Mouse (Mus musculus) kidney, embryonic 14.5 days (tissue): ENCODE measurements at regions not wholly inside any gene's neighbourhood (a gene's known extent, or its start where the extent isn't known, plus 50 kb on each side); places are given as distances from the start of the nearest gene placed in this dataset.
"Not testable (repeated sequence)": the region's sequence is repeated elsewhere in the genome, so short reads cannot be mapped to it uniquely, and the experiment has no call there.

Source experiments
- ATAC-seq: fragments of 200-750 bp; cut with Nextera tagmentation; 2 replicates; pipeline ENCODE4 v1.8.0; 2017; ENCODE audit warnings: moderate number of reproducible peaks, mild to moderate bottlenecking, moderate TSS enrichment, moderate library complexity; ENCODE audit not compliant: low FRiP score, low TSS enrichment
- H3K27ac ChIP-seq: fragments of 300-500 bp; sonication (generic); 2 replicates; pipeline ENCODE4 v1.5.1; 2014; ENCODE audit warnings: low read depth, mild to moderate bottlenecking, low read length, moderate library complexity, mixed read lengths
- H3K27me3 ChIP-seq: fragments of 300-500 bp; sonication (generic); 2 replicates; pipeline ENCODE4 v1.6.1; 2014; ENCODE audit warnings: mild to moderate bottlenecking, low read length; ENCODE audit not compliant: control insufficient read depth, insufficient read depth
- H3K36me3 ChIP-seq: fragments of 300-500 bp; sonication (generic); 2 replicates; pipeline ENCODE4 v1.6.1; 2014; ENCODE audit warnings: low read length, mixed read lengths; ENCODE audit not compliant: control insufficient read depth, insufficient read depth
- H3K4me1 ChIP-seq: fragments of 300-500 bp; sonication (generic); 2 replicates; pipeline ENCODE4 v1.6.1; 2014; ENCODE audit warnings: low read length, mixed read lengths; ENCODE audit not compliant: control insufficient read depth, insufficient read depth
- H3K4me2 ChIP-seq: fragments of 300-500 bp; sonication (generic); replicated peaks from 2 replicates; pipeline ENCODE4 v1.6.1; 2014; ENCODE audit warnings: low read depth, mild to moderate bottlenecking, low read length
- H3K4me3 ChIP-seq: fragments of 300-500 bp; sonication (generic); 2 replicates; pipeline ENCODE4 v1.5.1; 2014; ENCODE audit warnings: mild to moderate bottlenecking, low read length
- H3K9ac ChIP-seq: fragments of 300-500 bp; sonication (generic); 2 replicates; pipeline ENCODE4 v1.6.1; 2014; ENCODE audit warnings: low read depth, mild to moderate bottlenecking, low read length, moderate library complexity
- H3K9me3 ChIP-seq: fragments of 300-500 bp; sonication (generic); 2 replicates; pipeline ENCODE4 v1.6.1; 2016; ENCODE audit warnings: low read length; ENCODE audit not compliant: control insufficient read depth
- WGBS: fragments of 180-500 bp; shearing (Covaris S2); extraction: QIAGEN DNeasy Blood & Tissue Kit; methylation state at CpG from one replicate; pipeline ENCODE4 v1.1.7; 2014; 5-methylcytosine and 5-hydroxymethylcytosine counted together

DNA sequence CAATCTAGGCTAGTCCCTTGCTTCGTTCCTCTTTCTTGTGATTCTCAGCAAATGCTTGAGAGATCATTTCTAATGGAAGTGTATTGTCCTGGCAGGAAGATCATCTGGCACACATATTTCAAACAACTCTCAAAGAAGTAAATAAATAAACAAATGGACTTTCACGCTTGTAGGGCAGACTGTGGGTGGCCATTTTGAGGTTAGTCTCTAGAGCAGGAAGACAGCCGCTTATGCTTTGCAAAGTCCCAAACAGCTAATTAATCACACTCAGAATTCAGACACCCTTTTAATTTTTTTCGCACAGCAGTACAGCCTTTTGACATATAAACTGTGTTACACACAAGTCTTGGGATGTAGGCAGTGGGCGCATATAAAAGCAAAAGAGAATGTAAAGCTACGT lies 451.1 kb downstream of the Gm11232 start:
- H3K9ac ChIP-seq: no peak overlapping the region
- H3K36me3 ChIP-seq: no peaks in the 10 kb centered on the region
- no peak overlapping the region for H3K4me3 ChIP-seq
- H3K9me3 ChIP-seq: no peaks in the 10 kb centered on the region
- no peak overlapping the region for H3K27ac ChIP-seq
- no peaks in the 10 kb centered on the region for H3K4me1 ChIP-seq
- H3K27me3 ChIP-seq: no peaks in the 10 kb centered on the region
- no peak overlapping the region for H3K4me2 ChIP-seq
- no peak for ATAC-seq
- 85% methylated on average over 6 of the region's 6 CpGs for WGBS

DNA sequence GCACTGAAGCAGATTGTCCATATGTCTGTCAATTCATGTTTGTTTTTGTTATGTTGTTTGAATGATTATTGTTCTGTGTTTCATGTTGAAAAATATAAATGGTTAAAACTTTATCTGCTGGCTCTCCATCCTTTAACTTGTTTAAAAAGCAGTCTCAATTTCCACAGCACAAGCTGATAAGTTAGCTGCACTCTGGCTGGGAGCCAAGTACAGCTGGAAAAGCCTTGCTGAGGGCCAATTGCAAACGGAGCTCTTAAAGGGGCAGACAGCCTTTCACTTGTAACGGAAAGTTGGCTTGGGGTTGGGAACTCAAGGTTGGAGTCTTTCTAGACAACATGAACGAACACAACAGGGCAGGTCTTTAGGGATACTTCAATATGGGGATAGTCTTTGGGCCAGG lies 462.0 kb downstream of the Gm11232 start:
- not testable (repeated sequence) for ATAC-seq

DNA sequence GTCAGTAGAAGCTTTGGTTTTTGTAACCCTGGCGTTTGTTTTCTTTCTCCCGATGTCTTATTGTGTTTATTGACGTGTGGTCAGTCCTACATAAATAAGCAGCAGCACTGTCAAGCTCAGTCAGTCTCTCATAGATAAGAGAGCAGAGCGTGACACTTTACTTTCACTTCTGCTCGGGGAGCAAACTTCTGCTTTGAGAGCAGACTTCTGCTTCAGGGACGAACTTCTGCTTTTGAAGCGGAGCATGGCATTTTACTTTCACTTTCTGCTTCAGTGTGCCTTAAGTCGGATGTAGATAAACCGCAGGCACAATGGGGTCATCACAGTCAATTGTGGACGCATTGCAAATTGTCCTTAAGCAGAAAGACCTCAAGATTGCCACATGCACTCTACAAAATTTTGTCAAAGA lies 466.0 kb downstream of the Gm11232 start:
- WGBS: 83% methylated on average over 10 of the region's 10 CpGs

More for the DNA sequence above, 462.0 kb downstream of the Gm11232 start:
- not testable (repeated sequence) for H3K4me3 ChIP-seq, H3K27ac ChIP-seq, H3K4me1 ChIP-seq, H3K27me3 ChIP-seq, H3K9ac ChIP-seq, H3K36me3 ChIP-seq, H3K4me2 ChIP-seq, H3K9me3 ChIP-seq
- whole genome bisulfite sequencing: 75% methylated on average over 3 of the region's 3 CpGs

GRCm38 (mm10) chr4:71291111-71291740 lies 466.5 kb downstream of the Gm11232 start:
- not testable (repeated sequence) for ATAC-seq, H3K9me3 ChIP-seq, H3K27me3 ChIP-seq, H3K4me3 ChIP-seq, H3K36me3 ChIP-seq, H3K27ac ChIP-seq, H3K4me2 ChIP-seq, H3K9ac ChIP-seq, H3K4me1 ChIP-seq
- WGBS: 92% methylated on average over 22 of the region's 22 CpGs

More for the DNA sequence above, 466.0 kb downstream of the Gm11232 start:
- Histone ChIP-seq H3K4me3 (no peak overlapping the region), H3K4me1 (no peaks in the 10 kb centered on the region), H3K4me2 (no peak overlapping the region), H3K27me3 (no peaks in the 10 kb centered on the region), H3K27ac (no peak overlapping the region), H3K9ac (no peak overlapping the region), H3K36me3 (no peaks in the 10 kb centered on the region), H3K9me3 (peaks cover 7% of the 10 kb centered on the region; the same call in 1 of the 2 replicates)
- no peak for ATAC-seq

- no peak overlapping the region for H3K4me3 ChIP-seq
- 91% methylated on average over 1 of the region's 1 CpGs for WGBS
- H3K27ac ChIP-seq: no peak overlapping the region
- ATAC-seq: no peak
- no peak overlapping the region for H3K4me2 ChIP-seq
- H3K36me3 ChIP-seq: no peaks in the 10 kb centered on the region
- no peak overlapping the region for H3K9ac ChIP-seq
- peaks cover 3% of the 10 kb centered on the region; the same call in 1 of the 2 replicates for H3K9me3 ChIP-seq
- H3K4me1 ChIP-seq: no peaks in the 10 kb centered on the region
- no peaks in the 10 kb centered on the region for H3K27me3 ChIP-seq
Observed at GRCm38 (mm10) chr4:71283147-71283546, 474.6 kb downstream of the Gm11232 start.

DNA sequence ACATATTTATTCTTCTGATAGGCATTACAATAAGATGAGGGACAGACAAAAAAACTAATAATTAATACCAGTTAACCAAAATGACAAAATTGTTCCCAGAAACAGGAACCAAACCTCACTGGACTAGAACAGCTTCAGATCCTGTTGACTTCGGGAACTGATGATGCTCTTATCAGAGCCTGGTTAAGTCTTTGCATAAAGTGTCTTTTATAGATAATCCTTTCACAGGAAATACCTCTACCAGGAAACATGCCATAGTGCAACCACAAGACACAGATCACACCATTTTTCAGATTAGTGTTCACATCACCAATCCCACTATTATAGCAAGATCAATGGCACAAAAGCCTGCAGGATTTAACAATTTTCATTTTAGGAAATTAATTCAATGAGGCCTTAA lies 478.1 kb downstream of the Gm11232 start:
- H3K36me3 ChIP-seq: no peaks in the 10 kb centered on the region
- ATAC-seq: no peak
- 87% methylated on average over 1 of the region's 1 CpGs for WGBS

GRCm38 (mm10) chr4:71259897-71260296 lies 497.9 kb downstream of the Gm11232 start:
- 63% methylated on average over 2 of the region's 2 CpGs for WGBS

More for the DNA sequence above, 478.1 kb downstream of the Gm11232 start:
- no peak overlapping the region for H3K4me2 ChIP-seq
- H3K27ac ChIP-seq: no peak overlapping the region
- H3K9me3 ChIP-seq: no peaks in the 10 kb centered on the region
- H3K4me3 ChIP-seq: no peak overlapping the region
- H3K9ac ChIP-seq: no peak overlapping the region
- no peaks in the 10 kb centered on the region for H3K4me1 ChIP-seq
- no peaks in the 10 kb centered on the region for H3K27me3 ChIP-seq

GRCm38 (mm10) chr4:71230497-71230872 lies 527.3 kb downstream of the Gm11232 start:
- H3K27ac ChIP-seq: no peak overlapping the region
- no peaks in the 10 kb centered on the region for H3K27me3 ChIP-seq
- ATAC-seq: no peak
- 70% methylated on average over 4 of the region's 4 CpGs for WGBS
- H3K9me3 ChIP-seq: no peaks in the 10 kb centered on the region
- H3K4me3 ChIP-seq: no peak overlapping the region
- H3K9ac ChIP-seq: no peak overlapping the region
- no peaks in the 10 kb centered on the region for H3K36me3 ChIP-seq
- H3K4me1 ChIP-seq: no peaks in the 10 kb centered on the region
- H3K4me2 ChIP-seq: no peak overlapping the region

More at GRCm38 (mm10) chr4:71259897-71260296, 497.9 kb downstream of the Gm11232 start:
- Histone ChIP-seq H3K27me3 (no peaks in the 10 kb centered on the region), H3K4me2 (no peak overlapping the region), H3K4me1 (no peaks in the 10 kb centered on the region), H3K9me3 (no peaks in the 10 kb centered on the region), H3K9ac (no peak overlapping the region), H3K27ac (no peak overlapping the region), H3K4me3 (no peak overlapping the region), H3K36me3 (no peaks in the 10 kb centered on the region)
- no peak for ATAC-seq

- Histone ChIP-seq H3K36me3 (no peaks in the 10 kb centered on the region), H3K4me1 (no peaks in the 10 kb centered on the region), H3K27me3 (no peaks in the 10 kb centered on the region), H3K4me2 (no peak overlapping the region), H3K4me3 (no peak overlapping the region), H3K9me3 (no peaks in the 10 kb centered on the region), H3K27ac (no peak overlapping the region), H3K9ac (no peak overlapping the region)
- 87% methylated on average over 3 of the region's 3 CpGs for WGBS
- ATAC-seq: no peak
Observed at GRCm38 (mm10) chr4:71229796-71230496, 527.8 kb downstream of the Gm11232 start.
